Mouse (Mus musculus) heart, adult 2 months (tissue): ENCODE data around the gene Baz2b.

Experiments
- CTCF ChIP-seq: fragments of 200-600 bp; IDR thresholded peaks from 2 replicates; pipeline ENCODE4 v1.8.1; 2022; ENCODE audit warnings: antibody characterized with exemption, mild to moderate bottlenecking, moderate library complexity
- POLR2A ChIP-seq: fragments of 200-500 bp; IDR thresholded peaks from 2 replicates; pipeline ENCODE4 v1.6.1; 2011; ENCODE audit warnings: mild to moderate bottlenecking, low read depth, low read length, control low read depth; ENCODE audit not compliant: insufficient read depth

DNA sequence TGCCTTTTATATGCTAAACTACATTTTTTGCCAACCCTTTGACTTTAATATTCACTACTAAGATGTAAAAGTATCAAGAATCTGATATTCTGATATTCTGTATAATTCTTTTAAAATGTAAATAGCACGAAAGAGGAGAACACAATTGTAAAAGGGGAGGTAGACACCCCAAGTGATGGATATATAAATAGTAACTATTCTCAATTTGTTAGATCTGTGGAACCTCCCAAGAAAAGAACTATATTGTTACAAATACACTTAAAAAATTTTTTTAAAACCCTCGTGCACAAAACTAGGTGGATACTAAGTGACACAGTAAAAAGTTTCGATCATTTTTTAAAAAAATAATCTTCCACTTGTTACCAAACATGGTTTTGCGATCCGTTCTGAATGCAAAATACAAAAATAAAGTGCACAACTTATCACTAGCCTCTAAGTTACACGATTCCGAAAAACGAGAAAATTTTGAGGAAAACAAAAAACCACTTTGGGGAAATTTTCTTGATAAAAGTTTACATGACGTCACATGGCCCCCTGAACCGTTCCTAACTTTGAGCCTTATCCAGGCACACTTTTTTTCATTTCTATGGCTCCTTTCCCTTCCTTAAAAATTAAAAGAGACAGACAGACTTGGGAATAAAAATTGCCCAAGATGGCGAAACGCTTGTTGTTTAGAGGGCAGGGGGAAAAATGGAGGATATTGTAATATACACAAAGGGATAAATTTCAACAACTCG is 85.6 kb downstream of the Baz2b start:
- TF ChIP-seq CTCF (no peak), POLR2A (no peak)
